Mouse (Mus musculus) lung, postnatal 0 days (tissue): ENCODE results near the gene Dmd. TPM values are rescaled to one million over a fixed set of nuclear protein-coding genes. Genes with fewer than 3 reads are reported as not detected.

Source experiments
- ATAC-seq: fragments of 200-750 bp; cut with Nextera tagmentation; 2 replicates; pipeline ENCODE4 v1.8.0; 2017; ENCODE audit warnings: moderate library complexity
- DNase-seq: peaks from one replicate; pipeline ENCODE4 v3.0.0-alpha.2; 2016; ENCODE audit warnings: low spot score
- H3K27ac ChIP-seq: fragments of 300-500 bp; sonication (generic); 2 replicates; pipeline ENCODE4 v1.5.1; 2014; ENCODE audit warnings: antibody characterized with exemption, mild to moderate bottlenecking, low read length, mixed read lengths
- H3K27me3 ChIP-seq: fragments of 300-500 bp; sonication (generic); replicated peaks from 2 replicates; pipeline ENCODE4 v1.6.1; 2014; ENCODE audit warnings: low read length, mixed read lengths; ENCODE audit not compliant: insufficient read depth
- H3K36me3 ChIP-seq: fragments of 300-500 bp; sonication (generic); 2 replicates; pipeline ENCODE4 v1.6.1; 2014; ENCODE audit warnings: low read length, mixed read lengths; ENCODE audit not compliant: insufficient read depth
- H3K4me1 ChIP-seq: fragments of 300-500 bp; sonication (generic); 2 replicates; pipeline ENCODE4 v1.6.1; 2014; ENCODE audit warnings: antibody characterized with exemption, low read depth, low read length, mixed read lengths; ENCODE audit not compliant: insufficient read depth
- H3K4me2 ChIP-seq: fragments of 300-500 bp; sonication (generic); replicated peaks from 2 replicates; pipeline ENCODE4 v1.6.1; 2014; ENCODE audit warnings: low read depth, mild to moderate bottlenecking, low read length, moderate library complexity, mixed read lengths
- H3K4me3 ChIP-seq: fragments of 300-500 bp; sonication (generic); 2 replicates; pipeline ENCODE4 v1.5.1; 2014; ENCODE audit warnings: low read depth, low read length
- H3K9ac ChIP-seq: fragments of 300-500 bp; sonication (generic); replicated peaks from 2 replicates; pipeline ENCODE4 v1.6.1; 2014; ENCODE audit warnings: low read depth, mild to moderate bottlenecking
- H3K9me3 ChIP-seq: fragments of 300-500 bp; sonication (generic); 2 replicates; pipeline ENCODE4 v1.6.1; 2016; ENCODE audit warnings: low read length, mixed read lengths
- CTCF ChIP-seq: IDR thresholded peaks from 2 replicates; pipeline ENCODE4 v1.5.1; 2016; ENCODE audit warnings: antibody characterized with exemption, mild to moderate bottlenecking
- EP300 ChIP-seq: IDR thresholded peaks from 2 replicates; pipeline ENCODE4 v1.6.1; 2016; ENCODE audit warnings: antibody characterized with exemption, mild to moderate bottlenecking, control low read depth
- WGBS: fragments of 180-500 bp; shearing (Covaris S2); extraction: QIAGEN DNeasy Blood & Tissue Kit; methylation state at CpG from one replicate; pipeline ENCODE4 v1.1.7; 2014; 5-methylcytosine and 5-hydroxymethylcytosine counted together
- polyA plus RNA-seq: library from polyadenylated mRNA; unstranded; fragments of >200 nt; fragmentation: Nextera tagmentation; extraction: Ambion mirVana; gene quantifications from 2 replicates; pipeline ENCODE4 v1.2.1, GENCODE M21; 2015

The Dmd gene
- polyA plus RNA-seq, 1 experiment from 2014 or later = 15.8 TPM

DNA sequence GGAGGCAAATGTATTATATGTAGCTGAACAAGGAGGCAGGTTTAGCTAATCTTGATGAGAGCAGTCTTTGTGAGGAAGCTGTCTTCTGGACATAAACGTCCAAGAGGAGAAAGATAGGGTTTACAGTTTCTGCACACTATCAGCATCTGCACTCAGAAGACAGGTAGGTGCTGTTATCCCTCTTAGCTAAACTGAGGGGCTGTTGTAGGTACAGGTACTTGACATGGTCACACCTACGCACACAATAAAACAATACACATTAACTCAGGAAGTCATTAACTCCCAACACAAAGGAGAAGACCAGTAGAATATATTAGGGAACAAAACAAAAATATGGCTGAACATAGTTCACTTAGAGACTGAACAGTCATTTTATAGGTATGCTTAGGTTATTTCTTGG, 1217.2 kb downstream of the Dmd start:
- no peak overlapping the region for H3K9ac ChIP-seq
- no peaks in the 10 kb centered on the region for H3K36me3 ChIP-seq
- no peak overlapping the region for H3K4me3 ChIP-seq
- WGBS = 39% methylated on average over 2 of the region's 2 CpGs
- ATAC-seq (no peak), DNase-seq (no peak)
- no peaks in the 10 kb centered on the region for H3K9me3 ChIP-seq
- no peaks in the 10 kb centered on the region for H3K4me1 ChIP-seq
- H3K27me3 ChIP-seq = no peaks in the 10 kb centered on the region
- TF ChIP-seq EP300 (no peak), CTCF (no peak)
- no peak overlapping the region for H3K27ac ChIP-seq
- no peak overlapping the region for H3K4me2 ChIP-seq

DNA sequence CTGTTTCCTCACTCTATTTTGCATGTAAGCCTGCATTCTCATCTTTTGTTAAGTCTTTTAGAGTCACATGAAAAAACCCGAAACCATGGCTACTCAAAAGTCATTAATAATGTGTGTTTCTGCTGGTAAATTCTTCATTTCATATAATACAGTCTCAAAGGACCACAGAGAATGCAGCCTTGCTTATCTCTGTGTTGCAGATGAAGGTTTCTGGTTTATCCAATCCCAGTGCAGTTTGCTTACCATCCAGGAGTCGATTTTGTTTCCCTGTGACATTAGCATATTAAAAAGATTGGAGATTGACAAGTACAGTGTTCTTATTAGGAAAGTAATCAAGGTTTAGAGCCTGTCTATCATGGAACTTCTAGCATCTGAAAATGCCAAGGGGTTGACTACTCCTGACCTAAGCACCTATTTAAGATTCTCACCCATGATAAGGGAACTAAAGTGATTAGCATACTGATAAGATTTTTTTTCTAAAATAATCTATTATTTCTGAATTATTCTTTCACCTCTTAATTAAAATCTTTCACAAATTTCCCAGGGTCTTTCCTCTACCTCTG, 1292.7 kb downstream of the Dmd start:
- no peak overlapping the region for H3K9ac ChIP-seq
- no peaks in the 10 kb centered on the region for H3K27me3 ChIP-seq
- no peak for TF ChIP-seq CTCF
- no peak for TF ChIP-seq EP300
- H3K27ac ChIP-seq = no peak overlapping the region
- ATAC-seq (no peak), DNase-seq (no peak)
- no peaks in the 10 kb centered on the region for H3K36me3 ChIP-seq
- no peak overlapping the region for H3K4me2 ChIP-seq
- 41% methylated on average over 2 of the region's 2 CpGs for WGBS
- H3K4me1 ChIP-seq = no peaks in the 10 kb centered on the region
- H3K9me3 ChIP-seq = no peaks in the 10 kb centered on the region
- no peak overlapping the region for H3K4me3 ChIP-seq

DNA sequence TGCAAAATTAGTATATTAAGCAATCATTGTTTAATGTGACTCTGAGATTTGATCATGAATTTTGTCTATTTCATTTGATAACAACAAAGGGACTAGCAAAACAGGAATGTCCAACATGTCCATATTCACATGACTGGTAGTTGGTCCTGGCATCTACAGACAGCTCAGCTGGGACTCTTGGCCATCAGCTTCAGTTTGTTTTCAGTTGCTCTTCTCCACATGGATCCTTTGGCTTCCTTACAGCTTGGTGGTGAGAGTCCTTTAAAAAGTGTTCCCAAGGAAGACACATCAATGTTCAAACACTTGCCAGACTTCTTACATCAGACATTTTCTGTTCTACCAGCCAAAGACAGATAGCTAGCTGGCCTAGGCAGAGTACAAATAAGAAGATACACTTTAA, 1381.9 kb downstream of the Dmd start:
- Histone ChIP-seq H3K9me3 (no peaks in the 10 kb centered on the region), H3K4me1 (no peaks in the 10 kb centered on the region), H3K4me2 (no peak overlapping the region), H3K9ac (no peak overlapping the region), H3K27ac (no peak overlapping the region), H3K27me3 (no peaks in the 10 kb centered on the region), H3K36me3 (no peaks in the 10 kb centered on the region), H3K4me3 (no peak overlapping the region)
- TF ChIP-seq CTCF (no peak), EP300 (no peak)
- no peak for DNase-seq
- ATAC-seq = no peak

DNA sequence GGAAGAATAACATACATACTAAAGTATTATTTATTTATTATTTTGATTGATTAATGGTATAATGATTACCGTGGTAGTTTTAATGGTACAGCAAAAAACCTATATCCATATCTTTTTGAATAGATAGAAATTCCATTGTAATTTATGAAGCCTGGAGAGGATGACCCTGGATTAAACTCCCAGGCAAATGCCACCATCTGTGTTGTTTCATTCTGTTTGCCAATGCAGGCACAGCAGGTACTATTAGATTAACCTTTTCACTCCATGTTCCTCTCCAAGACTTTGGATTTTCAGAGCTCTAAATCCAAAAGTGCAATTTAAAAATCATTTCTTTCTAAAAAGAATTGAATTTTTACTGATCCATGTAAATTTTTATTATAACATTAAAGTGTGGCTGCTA, 1383.5 kb downstream of the Dmd start:
- Histone ChIP-seq H3K9me3 (no peaks in the 10 kb centered on the region), H3K27me3 (no peaks in the 10 kb centered on the region), H3K9ac (no peak overlapping the region), H3K27ac (no peak overlapping the region), H3K4me2 (no peak overlapping the region), H3K4me3 (no peak overlapping the region), H3K4me1 (no peaks in the 10 kb centered on the region), H3K36me3 (no peaks in the 10 kb centered on the region)
- 93% methylated on average over 1 of the region's 1 CpGs for WGBS
- no peak for DNase-seq
- TF ChIP-seq CTCF (no peak), EP300 (no peak)
- no peak for ATAC-seq

DNA sequence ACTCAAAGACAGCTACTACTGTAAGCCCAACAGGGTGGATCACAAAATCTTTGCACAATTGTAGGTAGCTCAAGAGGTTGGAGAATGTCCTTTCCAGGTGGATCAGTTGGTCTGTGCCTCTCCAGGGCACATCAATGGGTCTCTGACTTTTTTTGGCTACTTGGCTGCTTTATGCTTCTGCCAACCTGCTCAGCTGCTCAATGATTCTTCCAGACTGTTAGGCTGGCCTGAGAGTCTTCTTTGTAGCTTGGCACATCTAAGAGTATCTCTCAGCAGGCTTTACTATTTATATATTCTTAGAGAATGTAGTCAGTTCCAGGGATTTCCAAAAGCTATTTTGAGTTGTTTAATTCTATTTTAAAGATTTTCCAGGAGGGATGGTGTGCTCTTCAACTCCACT, 1416.3 kb downstream of the Dmd start:
- no peak overlapping the region for H3K4me2 ChIP-seq
- no peaks in the 10 kb centered on the region for H3K36me3 ChIP-seq
- no peaks in the 10 kb centered on the region for H3K9me3 ChIP-seq
- TF ChIP-seq EP300 (no peak), CTCF (no peak)
- H3K27ac ChIP-seq = no peak overlapping the region
- ATAC-seq (no peak), DNase-seq (no peak)
- no peaks in the 10 kb centered on the region for H3K27me3 ChIP-seq
- H3K4me3 ChIP-seq = no peak overlapping the region
- no peak overlapping the region for H3K9ac ChIP-seq
- no peaks in the 10 kb centered on the region for H3K4me1 ChIP-seq

DNA sequence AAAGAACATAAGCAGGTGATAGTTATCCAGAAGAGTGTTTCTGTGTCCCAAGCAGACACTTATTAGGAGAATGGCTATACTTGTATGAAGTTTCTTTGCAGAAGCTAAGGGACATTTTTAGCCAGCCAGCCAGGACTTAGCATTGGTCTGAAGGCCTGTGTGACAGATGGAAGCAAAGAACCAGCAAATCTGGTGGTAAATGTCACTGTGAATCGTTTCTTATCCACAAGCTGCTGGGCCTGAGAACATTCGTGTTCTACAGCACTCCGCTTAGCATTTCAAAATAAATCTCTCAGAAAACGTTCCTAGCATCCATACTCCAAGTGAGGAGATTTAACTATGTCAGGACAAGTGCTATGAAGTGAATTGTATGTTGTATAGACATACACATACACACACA, 1486.9 kb downstream of the Dmd start:
- Histone ChIP-seq H3K4me1 (no peaks in the 10 kb centered on the region), H3K27ac (no peak overlapping the region), H3K36me3 (no peaks in the 10 kb centered on the region), H3K27me3 (no peaks in the 10 kb centered on the region), H3K9ac (no peak overlapping the region), H3K9me3 (no peaks in the 10 kb centered on the region), H3K4me2 (no peak overlapping the region), H3K4me3 (no peak overlapping the region)
- ATAC-seq (no peak), DNase-seq (no peak)
- TF ChIP-seq EP300 = no peak
- no peak for TF ChIP-seq CTCF
- WGBS = 65% methylated on average over 4 of the region's 4 CpGs

DNA sequence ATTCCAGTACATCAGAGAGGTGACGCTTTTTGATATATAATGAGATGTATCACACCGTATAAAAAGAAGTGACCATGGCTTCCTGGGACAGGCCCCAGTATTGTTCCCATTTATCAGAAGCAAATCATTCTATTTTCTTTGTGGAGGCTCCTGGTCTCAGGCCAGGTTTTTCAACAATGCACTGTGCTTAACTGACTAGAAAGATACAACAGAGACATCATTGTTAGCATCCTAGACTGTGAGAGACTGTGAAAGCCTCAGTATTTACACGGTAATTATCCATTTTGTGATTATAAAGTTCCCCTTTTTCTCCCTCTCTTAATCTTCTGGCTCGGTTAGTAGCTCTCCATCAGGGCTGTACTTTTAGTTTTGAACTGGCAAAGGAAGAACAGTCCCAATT, 1487.9 kb downstream of the Dmd start:
- Histone ChIP-seq H3K27ac (no peak overlapping the region), H3K27me3 (no peaks in the 10 kb centered on the region), H3K9me3 (no peaks in the 10 kb centered on the region), H3K4me1 (no peaks in the 10 kb centered on the region), H3K36me3 (no peaks in the 10 kb centered on the region), H3K4me2 (no peak overlapping the region), H3K4me3 (no peak overlapping the region), H3K9ac (no peak overlapping the region)
- WGBS = 70% methylated on average over 4 of the region's 4 CpGs
- ATAC-seq (no peak), DNase-seq (no peak)
- TF ChIP-seq CTCF (no peak), EP300 (no peak)
